Mouse (Mus musculus): ENCODE data around the gene Gmeb1.

DNA sequence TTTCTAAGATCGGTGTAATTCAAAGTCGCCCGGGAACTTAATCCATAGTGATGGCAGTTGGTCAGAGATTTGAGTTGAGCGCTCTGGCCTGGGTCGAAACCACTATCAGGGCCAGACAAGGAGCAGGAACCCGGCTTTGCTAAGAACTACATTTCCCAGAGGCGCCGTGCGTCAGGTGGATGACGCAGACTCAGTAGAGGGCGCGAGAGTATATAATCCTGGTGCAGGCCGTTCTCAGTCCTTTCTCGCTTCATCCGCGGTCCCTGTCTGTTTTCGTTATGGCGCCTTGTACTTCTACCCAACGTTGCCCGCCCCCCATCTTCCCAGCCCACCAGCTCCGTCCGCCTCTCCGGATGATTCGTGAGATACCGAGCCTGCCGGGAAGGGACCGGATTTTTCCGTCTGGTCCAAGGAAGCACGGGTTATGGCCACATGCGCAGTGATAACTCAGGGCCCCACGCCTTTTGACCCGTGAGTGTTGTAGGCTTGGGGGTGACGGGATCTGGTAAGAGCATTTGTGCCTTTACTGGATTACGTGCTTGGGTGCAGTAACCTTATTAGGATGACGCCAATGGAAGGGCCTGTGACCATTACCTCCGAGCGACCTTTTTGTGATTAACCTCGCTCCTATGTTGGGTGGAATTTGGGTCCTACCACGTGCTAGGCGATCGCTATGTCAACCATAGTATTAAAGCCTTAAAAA, 47.2 kb upstream of the Gmeb1 start:
- TF ChIP-seq GATA1 (IDR thresholded peaks at IDR 0.05; ENCODE audit: low read length), result no peak; the same call in 1 of the 2 replicates
- TF ChIP-seq TAL1 (IDR thresholded peaks at IDR 0.05; ENCODE audit: low read length), result no peak
